Mouse (Mus musculus) E14TG2a.4 (cell line): ENCODE measurements at regions not wholly inside any gene's neighbourhood (a gene's known extent, or its start where the extent isn't known, plus 50 kb on each side); places are given as distances from the start of the nearest gene placed in this dataset.

Source experiments
- CTCF ChIP-seq: conservative IDR thresholded peaks from 2 replicates; pipeline ENCODE4 v1.5.1; 2014; ENCODE audit warnings: low read length
- NANOG ChIP-seq: IDR thresholded peaks from 2 replicates; pipeline ENCODE4 v1.6.1; 2014; ENCODE audit warnings: borderline replicate concordance, low read length, mixed read lengths
- POU5F1 ChIP-seq: IDR thresholded peaks from 2 replicates; pipeline ENCODE4 v1.6.1; 2014; ENCODE audit warnings: low read length, borderline replicate concordance

DNA sequence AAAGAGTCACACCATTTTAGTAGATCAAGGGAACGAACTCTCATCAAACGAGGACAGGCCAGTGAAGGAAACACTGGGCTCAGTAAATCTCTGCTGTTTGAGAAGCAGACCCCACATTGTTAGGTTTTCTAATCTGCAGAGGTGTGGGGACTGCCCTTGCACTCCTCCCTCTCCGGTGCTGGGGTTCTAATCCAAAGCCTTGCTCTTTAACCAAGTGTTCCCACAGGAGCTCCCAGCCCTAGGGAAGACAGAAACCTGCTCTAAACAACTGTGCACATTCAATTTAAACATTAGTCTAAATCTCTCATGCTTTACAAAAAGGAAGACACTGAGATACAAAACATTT is 108.1 kb upstream of the Acvr2a start:
- TF ChIP-seq CTCF (no peak), NANOG (no peak), POU5F1 (no peak)
